Mouse (Mus musculus): ENCODE measurements around the gene Eefsec.

GRCm38 (mm10) chr6:88388946-88389345, 57.4 kb downstream of the Eefsec start:
- TF ChIP-seq POLR2A (IDR thresholded peaks at IDR 0.05; ENCODE audit: borderline replicate concordance, control insufficient read depth, low read depth, low read length): no peak
- TF ChIP-seq CTCF (IDR thresholded peaks at IDR 0.05; ENCODE audit: control insufficient read depth, insufficient read depth, low read length): no peak

Data from bone marrow, adult 2 months (tissue).